Mouse (Mus musculus) adipocyte (in vitro differentiated cells): Measurements from ENCODE around the gene Rad51b.

Experiments
- DNase-seq: peaks from one replicate; pipeline ENCODE4 v3.0.0-alpha.2; 2016; ENCODE audit warnings: low spot score

The Rad51b gene

DNA sequence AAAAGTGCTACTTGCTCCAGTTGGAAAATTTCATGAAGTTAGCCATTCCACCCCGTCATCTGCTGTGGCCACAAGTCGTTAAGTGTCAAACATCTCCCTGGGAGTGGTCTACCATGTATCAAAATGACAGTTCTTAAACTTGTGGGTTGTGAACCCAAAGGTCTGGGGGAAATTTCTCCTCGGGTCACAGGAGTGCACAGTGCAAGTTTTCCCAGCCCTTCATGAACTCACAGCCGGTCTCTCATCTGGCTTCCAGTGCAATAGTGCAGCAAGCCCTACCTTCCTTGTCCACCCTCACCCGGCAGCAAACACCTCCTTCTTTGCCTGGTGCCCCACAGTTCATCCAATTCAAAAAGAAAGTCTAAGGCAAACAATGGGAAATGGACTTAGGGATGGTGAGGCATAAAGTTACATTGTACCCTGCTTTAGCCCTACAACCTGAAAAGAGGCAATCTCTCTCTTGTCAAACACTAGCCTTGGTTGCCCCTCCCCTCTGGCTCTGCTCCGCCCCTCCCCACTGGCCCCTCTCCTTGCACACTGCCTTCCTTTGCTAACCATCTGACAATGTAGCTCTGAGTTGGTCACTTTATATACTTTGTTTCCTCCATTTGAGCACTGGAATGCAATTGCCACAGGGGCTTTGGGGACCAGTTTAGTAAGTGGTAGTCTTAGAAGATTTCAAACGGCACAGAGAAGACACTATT lies 390.8 kb downstream of the Rad51b start:
- no peak for DNase-seq

GRCm38 (mm10) chr12:79689299-79689698 lies 392.2 kb downstream of the Rad51b start:
- no peak for DNase-seq

DNA sequence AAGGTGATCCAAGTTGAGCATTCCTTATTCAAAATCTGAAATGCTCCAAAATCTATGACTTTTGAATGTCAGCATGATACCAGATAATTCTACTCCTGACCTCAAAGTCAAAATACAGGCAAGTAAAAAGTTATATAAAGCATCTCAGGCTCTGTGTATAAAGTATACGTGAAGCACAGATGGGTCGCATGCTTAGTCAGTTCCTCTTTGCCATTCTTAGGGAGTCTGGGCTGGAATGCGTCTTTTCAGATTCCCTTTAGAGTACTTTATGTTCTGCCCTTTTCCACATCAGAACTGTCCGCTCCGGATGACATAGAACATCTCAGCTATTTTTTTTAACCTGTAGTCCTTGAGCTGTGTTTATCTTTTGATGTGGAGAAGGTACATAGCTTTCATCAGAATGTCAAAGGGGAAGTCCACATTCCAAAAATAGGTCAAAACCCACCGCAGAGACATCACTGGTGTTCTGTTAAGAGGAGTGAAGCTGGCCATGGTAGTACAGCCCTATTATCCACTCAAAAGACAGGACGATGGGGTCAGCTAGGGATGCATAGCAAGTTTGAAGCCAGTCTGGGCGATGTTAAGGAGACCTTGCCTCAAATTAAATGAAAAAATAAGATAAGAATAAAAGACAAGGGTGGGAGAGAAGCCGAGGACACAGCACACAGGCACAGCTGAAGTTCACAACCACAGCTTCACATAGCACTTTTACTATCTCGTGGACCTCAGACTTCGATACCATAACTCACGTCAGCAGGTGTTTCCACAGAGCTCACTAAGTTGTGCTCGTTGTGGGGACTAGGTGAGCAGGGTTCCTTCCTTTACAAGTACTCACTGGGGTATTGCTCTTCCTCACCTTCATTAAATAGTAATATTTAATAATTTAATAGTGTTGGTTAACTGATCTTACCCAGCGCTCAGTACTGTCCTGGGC lies 395.1 kb downstream of the Rad51b start:
- DNase-seq = no peak

GRCm38 (mm10) chr12:79695832-79696434 lies 398.9 kb downstream of the Rad51b start:
- DNase-seq = no peak

DNA sequence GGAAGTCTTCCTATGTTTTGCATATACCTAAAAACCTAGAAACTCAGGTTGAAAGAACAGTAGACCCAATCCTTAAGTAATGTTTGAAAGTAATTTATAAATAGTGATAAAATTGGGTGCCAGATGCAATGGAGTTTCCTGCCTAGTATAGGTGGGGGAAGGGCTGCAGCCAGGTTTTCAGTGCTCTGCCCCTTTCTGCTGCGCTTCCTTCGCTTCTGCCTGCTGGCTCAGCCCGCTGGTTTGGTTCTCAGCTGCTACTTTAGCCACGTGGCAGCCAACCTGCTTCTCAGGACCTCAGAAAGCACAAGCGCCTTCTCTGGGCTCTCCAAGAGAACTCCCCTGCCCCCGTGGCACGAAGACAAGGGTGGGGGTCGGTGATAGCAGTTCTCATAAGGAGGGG lies 406.5 kb downstream of the Rad51b start:
- DNase-seq = no peak

GRCm38 (mm10) chr12:79705501-79706266 lies 408.6 kb downstream of the Rad51b start:
- no peak for DNase-seq

DNA sequence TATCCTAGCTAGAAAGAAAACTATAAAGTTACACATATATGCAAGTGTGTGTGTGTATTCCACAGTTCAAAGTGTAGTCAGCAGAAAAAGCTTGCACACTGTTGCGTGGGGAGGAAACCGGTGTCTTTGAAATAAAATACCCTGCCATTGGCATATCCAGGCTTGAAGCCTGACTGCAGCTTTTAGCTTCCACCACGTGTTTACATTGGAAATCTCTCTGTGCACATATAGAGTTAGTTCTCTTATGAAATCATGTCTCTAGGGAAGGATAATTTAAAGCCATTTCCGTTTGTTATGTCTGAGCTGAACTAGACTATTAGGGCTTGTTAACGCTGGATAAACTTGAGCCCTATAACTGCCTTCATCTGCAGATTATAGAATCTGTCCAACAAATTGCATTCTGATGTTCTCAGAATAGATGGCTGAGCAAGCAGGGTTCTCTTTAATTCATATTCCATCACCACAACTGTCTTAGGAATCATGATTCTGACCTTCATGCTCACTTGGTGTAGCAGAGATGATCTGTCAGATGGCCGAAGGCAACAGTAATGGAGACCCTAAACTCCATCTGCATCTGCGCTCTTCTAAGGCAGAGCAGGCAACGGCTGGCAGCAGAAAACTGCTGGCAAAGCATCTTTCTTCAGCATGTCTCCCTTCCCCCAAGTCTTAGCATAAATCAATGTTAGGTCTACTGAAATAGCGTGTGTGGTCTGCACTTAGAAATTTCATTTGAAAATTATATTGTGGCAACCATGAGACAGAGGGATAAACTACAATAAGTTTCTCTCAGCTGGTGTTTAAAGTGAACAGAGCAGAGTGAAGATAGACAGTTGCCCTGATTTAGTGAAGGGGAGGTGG lies 410.7 kb downstream of the Rad51b start:
- no peak for DNase-seq

DNA sequence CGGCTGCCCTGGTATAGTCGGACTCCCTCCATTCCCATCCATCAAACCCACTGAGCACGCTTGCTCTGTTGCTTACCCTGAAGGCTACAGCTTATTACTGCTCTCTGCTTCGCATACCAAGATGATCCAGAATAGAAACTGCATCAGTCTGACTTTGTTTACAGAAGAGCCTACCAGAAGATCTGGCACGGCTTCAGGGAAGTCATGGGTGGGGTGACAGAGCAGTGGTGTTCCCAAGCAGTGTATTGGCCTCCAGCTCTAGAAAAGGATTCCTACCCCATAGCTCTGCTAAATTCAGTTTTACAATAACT lies 411.3 kb downstream of the Rad51b start:
- DNase-seq = peak; percentile 34

DNA sequence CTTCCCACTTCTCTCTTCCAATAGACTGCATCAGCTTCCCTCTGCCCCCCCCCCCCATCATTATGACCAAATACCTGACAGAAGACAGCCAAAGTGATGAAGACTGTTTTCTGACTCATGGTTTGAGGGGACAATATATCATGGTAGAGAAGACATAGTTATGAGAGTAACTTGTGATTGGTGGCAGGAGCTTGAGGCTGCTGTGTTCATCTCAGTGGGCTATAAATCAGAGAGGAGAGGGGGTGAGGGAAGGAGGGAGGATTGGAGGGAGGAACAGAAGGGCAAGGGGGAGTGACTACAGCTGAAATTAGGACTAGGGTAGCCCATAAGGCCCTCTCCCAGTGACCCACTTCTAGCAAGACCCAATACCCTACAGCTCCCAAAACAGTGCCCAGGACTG lies 416.2 kb downstream of the Rad51b start:
- no peak for DNase-seq

DNA sequence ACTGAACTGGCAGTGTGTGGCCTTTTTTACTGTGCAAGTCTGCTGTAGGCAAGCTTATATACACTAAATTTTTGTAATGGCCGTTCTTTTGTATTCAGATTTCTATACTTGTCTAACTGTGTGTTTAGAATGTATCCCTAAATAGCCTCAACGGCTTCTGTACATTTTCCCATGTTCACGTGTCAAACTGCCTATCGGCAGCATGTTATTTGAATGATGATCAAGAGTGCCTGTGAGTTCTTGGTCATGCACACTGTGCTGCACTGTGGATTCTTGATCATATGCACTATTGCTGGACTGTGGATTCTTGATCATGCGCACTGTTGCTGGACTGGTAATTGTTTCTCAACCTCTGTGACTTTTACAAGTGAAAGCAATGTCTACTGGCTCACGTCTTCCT lies 417.4 kb downstream of the Rad51b start:
- DNase-seq = no peak

- peak; percentile 61 for DNase-seq
These were observed 418.6 kb downstream of the Rad51b start for GRCm38 (mm10) chr12:79715506-79716345.

GRCm38 (mm10) chr12:79719091-79719846 lies 422.2 kb downstream of the Rad51b start:
- DNase-seq = no peak

DNA sequence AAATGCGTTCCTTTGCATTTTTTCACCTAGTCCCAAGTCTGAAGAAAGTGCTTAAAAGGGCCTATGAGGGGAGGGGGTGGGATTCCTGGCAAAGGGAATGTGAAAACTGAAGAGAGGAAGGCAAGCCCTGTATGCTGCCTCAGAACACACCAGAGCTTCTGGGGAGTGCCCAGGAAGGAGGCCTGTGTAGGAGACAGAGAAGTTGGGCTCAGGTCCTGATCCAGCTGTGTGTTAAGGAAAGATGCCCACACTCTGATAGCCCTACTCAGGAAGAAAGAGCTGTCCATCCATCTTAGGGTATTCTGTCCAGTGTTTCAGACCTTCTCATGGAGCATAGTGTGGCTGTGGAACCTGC lies 422.7 kb downstream of the Rad51b start:
- DNase-seq = no peak

GRCm38 (mm10) chr12:79724875-79725274 lies 427.8 kb downstream of the Rad51b start:
- DNase-seq = no peak

DNA sequence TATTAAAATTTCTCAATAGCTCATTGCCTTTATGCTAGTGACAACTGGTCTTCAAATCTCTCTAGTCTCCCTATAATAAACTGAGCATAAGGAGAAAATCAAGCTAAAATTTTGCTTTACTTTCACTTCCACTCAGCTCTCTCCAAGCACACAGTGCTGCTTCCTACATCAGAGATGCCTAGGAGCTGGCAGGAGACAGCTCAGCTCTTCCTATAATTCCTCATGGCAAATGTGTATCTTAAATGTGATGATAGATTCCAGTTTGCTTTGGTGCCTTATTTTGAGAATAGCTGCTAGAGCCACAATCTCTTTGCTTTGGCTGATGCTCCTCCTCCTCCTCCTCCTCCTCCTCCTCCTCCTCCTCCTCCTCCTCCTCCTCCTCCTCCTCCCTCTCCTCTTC lies 428.6 kb downstream of the Rad51b start:
- DNase-seq = no peak

- peak; percentile 78 for DNase-seq
These were observed 429.0 kb downstream of the Rad51b start for GRCm38 (mm10) chr12:79726116-79726515.

GRCm38 (mm10) chr12:79726959-79727358 lies 429.9 kb downstream of the Rad51b start:
- no peak for DNase-seq

GRCm38 (mm10) chr12:79729926-79730506 lies 432.9 kb downstream of the Rad51b start:
- DNase-seq = no peak

DNA sequence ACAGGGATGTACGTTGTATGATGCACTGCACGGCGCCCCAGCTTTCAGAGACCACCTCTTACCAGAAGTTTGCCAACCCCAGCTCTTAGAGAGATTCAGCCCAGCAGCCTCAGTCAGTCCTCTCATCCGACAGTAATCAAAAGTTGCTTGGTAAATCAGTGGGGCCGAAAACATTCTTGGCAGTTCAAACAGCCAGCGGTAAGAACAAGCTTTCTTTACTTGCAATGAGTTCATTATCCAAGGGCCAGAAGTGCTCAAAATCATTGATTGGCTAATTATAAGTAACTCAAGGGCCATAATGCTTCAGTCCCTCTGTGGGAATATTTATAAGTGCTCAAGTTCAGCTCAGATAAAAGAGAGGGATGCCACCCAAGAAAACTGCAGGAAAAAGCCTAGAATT lies 434.8 kb downstream of the Rad51b start:
- DNase-seq = no peak
